Mouse (Mus musculus) adrenal gland, postnatal 10 days (tissue): ENCODE measurements around the gene Ccdc114. TPM values are rescaled to one million over a fixed set of nuclear protein-coding genes. Genes with fewer than 3 reads are reported as not detected.
"Not testable (repeated sequence)": the region's sequence is repeated elsewhere in the genome, so short reads cannot be mapped to it uniquely, and the experiment has no call there.

ENCODE experiments used
- DNase-seq: peaks from one replicate; pipeline ENCODE4 v3.0.0; 2021; ENCODE audit warnings: mixed read lengths
- total RNA-seq, 2 experiments: library from RNA; stranded (reverse); gene quantifications; 2 replicates each; pipeline ENCODE4 v1.2.3; 2021

Gene Ccdc114
- total RNA-seq, 2 experiments from 2014 or later: 6.1 to 7.2 TPM

- no peak for DNase-seq
These were observed 5.9 kb upstream of the Ccdc114 start for GRCm38 (mm10) chr7:45917926-45918325.

GRCm38 (mm10) chr7:45919083-45919671 is 4.7 kb upstream of the Ccdc114 start:
- DNase-seq: peak; percentile 41

GRCm38 (mm10) chr7:45919761-45920160 is 4.1 kb upstream of the Ccdc114 start:
- no peak for DNase-seq

- DNase-seq: peak; percentile 82
These were observed 3.2 kb upstream of the Ccdc114 start for GRCm38 (mm10) chr7:45920583-45921241.

- peak; percentile 75 for DNase-seq
These were observed 2.6 kb upstream of the Ccdc114 start, which contains the start of gene Emp3 for GRCm38 (mm10) chr7:45921242-45921621. TSS of gene Emp3 (minus strand) at chr7:45921404.

GRCm38 (mm10) chr7:45921950-45922600 is 1.8 kb upstream of the Ccdc114 start:
- DNase-seq: no peak

GRCm38 (mm10) chr7:45922928-45923761 is 727 bp upstream of the Ccdc114 start:
- DNase-seq: peak; percentile 94

GRCm38 (mm10) chr7:45924429-45924816 is 551 bp downstream of the Ccdc114 start:
- DNase-seq: peak; percentile 62

- DNase-seq: no peak
These were observed 4.9 kb downstream of the Ccdc114 start for GRCm38 (mm10) chr7:45928626-45929295.

GRCm38 (mm10) chr7:45929688-45930087 is 5.8 kb downstream of the Ccdc114 start:
- DNase-seq: no peak

- DNase-seq: not testable (repeated sequence)
These were observed 9.9 kb downstream of the Ccdc114 start for GRCm38 (mm10) chr7:45933766-45934165.

- peak; percentile 74 for DNase-seq
These were observed 11.2 kb downstream of the Ccdc114 start for GRCm38 (mm10) chr7:45935114-45935513.

GRCm38 (mm10) chr7:45939836-45940235 is 16.0 kb downstream of the Ccdc114 start:
- DNase-seq: no peak

GRCm38 (mm10) chr7:45941986-45942385 is 18.1 kb downstream of the Ccdc114 start:
- DNase-seq: peak; percentile 62

- DNase-seq: not testable (repeated sequence)
These were observed 19.4 kb downstream of the Ccdc114 start for GRCm38 (mm10) chr7:45943280-45943679.

- no peak for DNase-seq
These were observed 25.2 kb downstream of the Ccdc114 start for GRCm38 (mm10) chr7:45949061-45949460.

- no peak for DNase-seq
These were observed 32.7 kb downstream of the Ccdc114 start for GRCm38 (mm10) chr7:45956611-45957010.

GRCm38 (mm10) chr7:45971831-45972723 is 48.2 kb downstream of the Ccdc114 start:
- DNase-seq: no peak

- no peak for DNase-seq
These were observed 49.4 kb downstream of the Ccdc114 start for GRCm38 (mm10) chr7:45973271-45973687.

GRCm38 (mm10) chr7:45974103-45974502 is 50.2 kb downstream of the Ccdc114 start:
- no peak for DNase-seq

- DNase-seq: no peak
These were observed 50.6 kb downstream of the Ccdc114 start for GRCm38 (mm10) chr7:45974512-45974911.
